Mouse (Mus musculus) T-cell, adult 66 days (primary cell): Measurements from ENCODE around the gene Otulinl. TPM values are rescaled to one million over a fixed set of nuclear protein-coding genes. Genes with fewer than 3 reads are reported as not detected.

Experiments
- total RNA-seq, 2 experiments: library from RNA; stranded (reverse); gene quantifications; 3 replicates in 1 of 2; 4 replicates in 1 of 2; pipeline ENCODE4 v1.2.4; 2023

The Otulinl gene
- total RNA-seq: 100 to 1,000 TPM; 173 to 199 TPM

DNA sequence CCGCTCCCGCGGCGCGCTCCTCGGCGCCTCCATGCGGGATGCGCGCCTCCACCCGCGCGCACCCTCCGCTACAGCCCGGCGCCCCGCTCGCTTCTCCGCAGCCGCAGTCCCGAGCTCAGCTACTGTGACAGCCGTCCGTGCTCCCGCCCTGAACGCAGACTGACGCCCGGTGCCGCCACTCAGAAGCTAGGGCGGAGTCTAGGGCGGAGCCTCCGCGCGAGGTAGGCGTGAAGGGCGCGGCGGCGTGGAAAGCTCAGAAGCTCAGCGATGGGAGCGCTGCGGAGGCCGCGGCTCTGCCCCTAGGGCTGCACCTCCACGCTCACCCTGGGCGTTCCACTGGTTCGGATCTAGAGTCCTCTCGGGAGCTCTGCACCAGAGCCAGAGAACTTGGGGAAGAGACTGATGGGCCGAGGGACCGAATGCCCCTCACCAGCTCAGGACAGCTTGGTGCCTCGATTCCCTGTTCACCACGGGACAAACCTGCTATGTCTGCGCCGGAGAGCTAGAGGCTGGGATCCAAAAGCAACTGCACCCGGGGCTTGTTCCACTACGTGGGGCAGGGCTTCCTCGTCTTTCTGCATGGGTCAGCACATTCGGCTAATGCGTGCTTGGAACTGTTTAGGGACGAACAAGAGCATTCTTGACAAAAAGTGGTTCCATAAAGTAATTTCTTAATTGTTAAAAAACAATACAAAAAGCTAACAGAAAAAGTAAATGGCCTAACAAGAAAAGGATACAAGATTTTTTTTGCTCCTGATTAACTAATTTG is at the start of gene Otulinl:
Otulinl (minus strand) TSS at position 161 of the 769 bp plus-strand sequence.

DNA sequence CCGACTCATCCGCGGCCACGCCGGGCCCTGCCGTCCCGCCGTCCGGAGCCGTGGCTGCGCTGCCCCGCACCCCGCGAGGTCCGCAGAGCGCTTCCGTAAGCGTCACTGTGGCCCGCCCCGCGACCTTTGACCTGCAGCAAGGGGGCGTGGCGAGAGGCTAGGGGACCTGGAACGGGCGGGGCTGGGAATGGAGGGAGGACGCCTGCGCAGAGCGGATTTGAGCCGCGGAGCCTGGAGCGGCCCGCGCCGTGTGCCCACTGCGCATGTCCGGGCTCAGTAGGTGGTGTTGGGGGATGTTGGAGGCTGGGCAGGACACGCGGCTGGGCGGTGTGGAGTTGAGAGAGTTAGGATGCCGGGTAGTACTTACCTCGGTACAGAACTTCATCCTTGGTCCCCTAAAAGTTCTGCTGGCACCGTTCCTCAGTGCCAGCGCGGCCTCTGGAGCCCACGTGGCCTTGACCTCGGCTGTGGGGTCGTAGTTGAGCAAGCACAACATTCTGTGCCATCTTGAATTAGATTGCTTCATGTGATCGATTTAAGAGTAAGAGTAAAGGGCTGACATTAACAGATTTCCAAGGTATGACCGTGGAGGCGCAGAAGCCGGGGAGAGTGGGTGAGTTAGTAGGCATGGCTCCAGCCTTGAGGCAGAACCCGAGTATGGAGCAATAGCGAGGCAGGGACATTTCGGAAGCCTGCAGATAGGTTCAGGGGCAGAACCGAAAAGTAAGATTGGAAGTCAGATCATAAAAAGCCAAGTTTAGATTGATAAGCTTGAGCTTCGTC is 50.6 kb downstream of the Otulinl start, which contains the start of gene Otulin:
Otulin (minus strand) TSS at position 93 of the 783 bp plus-strand sequence.

Other genes starting within 250 kb of the Otulinl start
- 10 to 100 TPM; 23.5 to 28.4 TPM for gene Ank, start 214.9 kb downstream of the Otulinl start, total RNA-seq
- gene Otulin, start 50.9 kb downstream of the Otulinl start, total RNA-seq: 10 to 100 TPM; 64.8 to 79.2 TPM